ENCODE assay signal across 8 mouse cellular contexts in genomic region chr2:167588774-167589577, GRCm38 (mm10). TPM values are rescaled to one million over a fixed set of nuclear protein-coding genes. Genes with fewer than 3 reads are reported as not detected.
DNase-seq lines count a peak whose midpoint lies in the region; ATAC-seq lines count a peak whose summit lies in the region.

No protein-coding gene starts in this region.

- no peaks in the 10 kb centered on the region for H3K9me3 ChIP-seq in embryonic facial prominence, embryonic 11.5 days (replicated peaks; ENCODE audit: control insufficient read depth, low read length)
- H3K9me3 ChIP-seq in limb, embryonic 10.5 days (replicated peaks), result no peaks in the 10 kb centered on the region
- no peaks in the 10 kb centered on the region for H3K9me3 ChIP-seq in midbrain, embryonic 12.5 days

- H3K36me3 ChIP-seq in embryonic facial prominence, embryonic 11.5 days (replicated peaks; ENCODE audit: control insufficient read depth, insufficient read depth, low read depth, low read length), result no peaks in the 10 kb centered on the region
- H3K36me3 ChIP-seq in limb, embryonic 10.5 days, result no peaks in the 10 kb centered on the region
- H3K36me3 ChIP-seq in midbrain, embryonic 12.5 days, result no peaks in the 10 kb centered on the region

- peak overlapping the region; percentile 52; the same call in 1 of the 2 replicates for H3K27ac ChIP-seq in embryonic facial prominence, embryonic 11.5 days (replicated peaks; ENCODE audit: low read depth, low read length)
- H3K27ac ChIP-seq in limb, embryonic 10.5 days, result peak overlapping the region; percentile 83
- no peak overlapping the region for H3K27ac ChIP-seq in midbrain, embryonic 12.5 days (replicated peaks)

- WGBS in embryonic facial prominence, embryonic 11.5 days, result 6% methylated on average over 21 of the region's 21 CpGs
- WGBS in limb, embryonic 10.5 days, result 12% methylated on average over 21 of the region's 21 CpGs
- 16% methylated on average over 21 of the region's 21 CpGs for WGBS in midbrain, embryonic 12.5 days

- peaks cover 9% of the 10 kb centered on the region for H3K4me1 ChIP-seq in embryonic facial prominence, embryonic 11.5 days (ENCODE audit: control insufficient read depth, insufficient read depth, low read length)
- peaks cover 72% of the 10 kb centered on the region for H3K4me1 ChIP-seq in limb, embryonic 10.5 days
- peaks cover 15% of the 10 kb centered on the region; the same call in 1 of the 2 replicates for H3K4me1 ChIP-seq in midbrain, embryonic 12.5 days

- peak overlapping the region; percentile 29 for H3K4me2 ChIP-seq in embryonic facial prominence, embryonic 11.5 days (ENCODE audit: low read depth, low read length)
- H3K4me2 ChIP-seq in midbrain, embryonic 12.5 days (replicated peaks), result peak overlapping the region; percentile 7; the same call in 1 of the 2 replicates

- no peaks in the 10 kb centered on the region for H3K27me3 ChIP-seq in embryonic facial prominence, embryonic 11.5 days (ENCODE audit: control insufficient read depth, insufficient read depth, low read length)
- H3K27me3 ChIP-seq in limb, embryonic 10.5 days (ENCODE audit: low read depth, poor library complexity, severe bottlenecking), result no peaks in the 10 kb centered on the region
- H3K27me3 ChIP-seq in midbrain, embryonic 12.5 days, result peaks cover 11% of the 10 kb centered on the region; the same call in 1 of the 2 replicates

- intact Hi-C loops in heart, postnatal 36 days (cut with DNase I), result no loop called here

- ATAC-seq in frontal cortex, adult (ENCODE audit: low TSS enrichment), result 0 out of 2 replicates have a peak, but pooled peaks have one; percentile 31
- ATAC-seq in embryonic facial prominence, embryonic 11.5 days (replicated peaks; ENCODE audit: insufficient number of reproducible peaks, low FRiP score, low TSS enrichment, low read depth), result no peak
- ATAC-seq in midbrain, embryonic 12.5 days (ENCODE audit: low FRiP score, low read depth), result no peak

- DNase-seq in frontal cortex, adult 2 months (ENCODE audit: extremely low spot score in 1 of 2, low spot score in 1 of 2), result no peak
- peak; percentile 32 for DNase-seq in embryonic facial prominence, embryonic 11.5 days (ENCODE audit: low spot score)
- DNase-seq in heart, postnatal 36 days, result peak; percentile 68 to 72
- DNase-seq in limb, embryonic 10.5 days (ENCODE audit: low spot score), result peak; percentile 54
- peak; percentile 60 for DNase-seq in thymus, postnatal 14 days
- no peak for DNase-seq in left cerebral cortex, adult 11 months (ENCODE audit: low spot score)

- H3K4me3 ChIP-seq in embryonic facial prominence, embryonic 11.5 days (ENCODE audit: low read depth, low read length), result no peak overlapping the region
- peak overlapping the region; percentile 35 for H3K4me3 ChIP-seq in limb, embryonic 10.5 days
- no peak overlapping the region for H3K4me3 ChIP-seq in midbrain, embryonic 12.5 days

- H3K9ac ChIP-seq in embryonic facial prominence, embryonic 11.5 days (replicated peaks; ENCODE audit: low read length), result peak overlapping the region; percentile 48
- H3K9ac ChIP-seq in midbrain, embryonic 12.5 days (replicated peaks), result no peak overlapping the region

RNA-seq across cellular contexts. Expression of gene Ube2v1, which starts 42.9 kb away (rescaled TPM):
- polyA plus RNA-seq in frontal cortex, adult 2 months (2012; rRNA removed), result 250 and 280 TPM in 2 replicates
- polyA plus RNA-seq in embryonic facial prominence, embryonic 11.5 days (2014; fragmentation: Nextera tagmentation; extraction: Ambion mirVana), result 223 and 235 TPM in 2 replicates
- total RNA-seq in heart, postnatal 36 days (2021), result 100 to 1,000 TPM; 111 to 114 TPM
- 375 and 404 TPM in 2 replicates for polyA plus RNA-seq in limb, embryonic 10.5 days (2016; fragmentation: Nextera tagmentation; extraction: Ambion mirVana)
- 297 and 322 TPM in 2 replicates for polyA plus RNA-seq in midbrain, embryonic 12.5 days (2016; fragmentation: Nextera tagmentation; extraction: Ambion mirVana)

RNA-seq across cellular contexts. Expression of gene Snai1, which starts 51.0 kb away (rescaled TPM):
- polyA plus RNA-seq in frontal cortex, adult 2 months (2012; rRNA removed), result 2.3 and 3.0 TPM in 2 replicates
- polyA plus RNA-seq in embryonic facial prominence, embryonic 11.5 days (2014; fragmentation: Nextera tagmentation; extraction: Ambion mirVana), result 66.8 and 76.2 TPM in 2 replicates
- total RNA-seq in heart, postnatal 36 days (2021), result 1 to 10 TPM; 1.5 to 2.0 TPM
- 94.9 and 118 TPM in 2 replicates for polyA plus RNA-seq in limb, embryonic 10.5 days (2016; fragmentation: Nextera tagmentation; extraction: Ambion mirVana)
- polyA plus RNA-seq in midbrain, embryonic 12.5 days (2016; fragmentation: Nextera tagmentation; extraction: Ambion mirVana), result 15.3 and 24.6 TPM in 2 replicates

Comparison
In these comparisons a context has a peak if more than half of its experiments do, and no peak if none do; other contexts are left out.
1. DNase-seq: peak in embryonic facial prominence, embryonic 11.5 days (single experiment), heart, postnatal 36 days (2 of 2), limb, embryonic 10.5 days (single experiment) and thymus, postnatal 14 days (single experiment); none in frontal cortex, adult 2 months (0 of 2) and left cerebral cortex, adult 11 months (single experiment).